Mouse (Mus musculus) adrenal gland, adult (tissue): ENCODE results near the gene Tbc1d10c.

Experiments
- DNase-seq, 2 experiments: peaks; one replicate each; pipeline ENCODE4 v3.0.0; 2022 to 2023; ENCODE audit warnings: low spot score in 1 of 2; ENCODE audit not compliant: inconsistent age in 2 of 2

The Tbc1d10c gene

DNA sequence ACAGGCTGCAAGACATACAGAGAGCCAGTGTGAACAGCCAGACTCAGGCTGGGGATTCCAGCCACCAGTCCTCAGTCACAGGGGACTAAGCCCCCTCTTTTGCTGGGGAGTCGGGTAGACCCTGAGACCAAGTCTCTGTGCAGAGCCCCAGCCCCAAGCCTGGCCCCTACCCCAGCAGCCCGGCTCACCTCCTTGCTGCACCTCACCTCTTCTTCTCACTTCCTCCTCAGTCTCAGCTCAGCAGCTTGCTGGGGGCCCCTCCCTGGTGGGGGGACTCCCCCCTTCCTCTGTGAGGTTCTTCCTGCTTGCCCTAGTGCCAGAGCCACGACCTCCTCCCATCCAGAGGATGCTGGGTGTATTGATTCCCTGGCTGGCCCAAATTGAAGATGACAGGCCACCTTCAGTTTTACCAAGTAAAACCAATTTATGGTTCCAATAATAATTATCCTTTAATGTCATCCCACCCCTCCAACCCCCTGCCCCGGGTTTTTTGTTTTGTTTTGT is at the start of gene Tbc1d10c:
Gene Tbc1d10c, minus strand, starts transcription at position 454 of the 504 bp plus-strand sequence.
- peak; percentile 50 to 56 for DNase-seq

DNA sequence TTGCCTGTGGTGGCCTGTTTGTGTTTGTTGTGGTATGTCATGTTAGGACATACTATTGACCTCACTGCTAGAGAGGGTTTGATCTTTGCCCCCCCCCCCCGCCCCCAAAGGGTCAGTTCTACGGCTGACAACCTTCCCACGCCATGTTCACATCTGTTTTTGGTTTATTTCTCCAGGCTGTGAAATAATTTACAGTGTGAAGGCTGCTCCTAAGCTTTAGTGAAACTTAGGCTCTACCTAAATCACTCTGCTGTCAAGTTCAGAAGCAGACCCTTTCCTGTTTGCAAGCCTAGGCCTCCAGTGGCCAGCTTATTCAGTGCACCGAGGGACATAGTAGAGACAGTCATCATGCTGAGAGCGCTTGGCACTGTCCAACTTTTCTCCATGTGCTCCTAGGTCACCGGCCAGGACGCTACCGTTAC is 49.2 kb upstream of the Tbc1d10c start:
- no peak for DNase-seq

DNA sequence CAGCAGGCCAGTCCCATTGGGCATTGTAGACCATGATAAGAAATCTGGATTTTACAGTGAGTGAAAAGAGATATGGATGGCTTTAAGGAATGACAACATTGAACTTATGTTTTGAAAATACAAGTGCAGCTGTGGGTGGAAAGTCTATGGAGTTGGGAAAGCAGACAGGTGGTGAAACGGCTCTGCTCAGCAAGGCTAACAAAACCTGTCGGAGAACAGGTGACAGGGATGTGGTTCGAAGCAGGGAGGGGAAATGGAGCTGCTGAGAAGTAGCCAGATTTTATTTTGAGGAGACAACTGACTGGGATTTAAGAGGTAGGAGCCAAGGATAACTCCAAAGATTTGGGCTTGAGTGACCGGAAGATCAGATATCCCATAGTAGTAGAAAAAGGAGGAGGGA is 43.5 kb upstream of the Tbc1d10c start:
- no peak for DNase-seq

DNA sequence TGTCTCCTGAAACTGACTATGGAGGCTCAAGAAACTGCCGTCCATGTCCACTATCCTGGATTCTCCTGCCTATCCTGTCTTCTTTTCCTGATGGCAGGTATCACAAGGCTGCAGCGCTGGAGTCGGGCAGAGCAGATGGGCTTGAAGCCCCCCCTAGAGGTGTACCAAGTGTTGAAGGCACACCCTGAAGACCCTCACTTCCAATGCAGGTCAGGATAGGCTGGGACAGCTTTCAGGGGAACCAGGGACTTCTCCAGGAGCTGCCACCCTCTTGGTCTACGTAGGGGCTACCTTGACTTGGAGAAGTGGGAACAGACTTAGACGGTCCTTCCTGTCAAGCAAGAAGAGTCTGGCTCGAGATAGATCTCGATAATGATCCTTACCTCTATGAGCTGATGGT is 41.6 kb upstream of the Tbc1d10c start:
- DNase-seq, result peak in 1 of 2 experiments; percentile 25

DNA sequence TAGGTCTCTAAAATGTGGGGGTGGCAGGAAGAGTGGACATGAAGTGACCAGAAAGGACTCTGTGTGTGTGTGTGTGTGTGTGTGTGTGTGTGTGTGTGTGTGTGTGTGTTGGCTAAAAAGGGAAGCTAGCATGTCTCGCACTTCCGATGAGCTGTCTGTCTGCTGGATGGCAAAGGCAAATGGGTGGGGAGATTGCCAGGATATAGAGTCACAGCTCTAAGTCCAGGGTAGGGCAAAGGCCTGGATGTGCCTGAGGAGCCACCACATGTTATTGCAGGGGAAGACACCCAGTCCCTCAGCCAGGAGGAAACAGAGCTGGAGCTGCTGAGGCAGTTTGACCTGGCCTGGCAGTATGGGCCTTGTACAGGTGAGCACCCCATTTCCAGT is 41.1 kb upstream of the Tbc1d10c start:
- no peak for DNase-seq

DNA sequence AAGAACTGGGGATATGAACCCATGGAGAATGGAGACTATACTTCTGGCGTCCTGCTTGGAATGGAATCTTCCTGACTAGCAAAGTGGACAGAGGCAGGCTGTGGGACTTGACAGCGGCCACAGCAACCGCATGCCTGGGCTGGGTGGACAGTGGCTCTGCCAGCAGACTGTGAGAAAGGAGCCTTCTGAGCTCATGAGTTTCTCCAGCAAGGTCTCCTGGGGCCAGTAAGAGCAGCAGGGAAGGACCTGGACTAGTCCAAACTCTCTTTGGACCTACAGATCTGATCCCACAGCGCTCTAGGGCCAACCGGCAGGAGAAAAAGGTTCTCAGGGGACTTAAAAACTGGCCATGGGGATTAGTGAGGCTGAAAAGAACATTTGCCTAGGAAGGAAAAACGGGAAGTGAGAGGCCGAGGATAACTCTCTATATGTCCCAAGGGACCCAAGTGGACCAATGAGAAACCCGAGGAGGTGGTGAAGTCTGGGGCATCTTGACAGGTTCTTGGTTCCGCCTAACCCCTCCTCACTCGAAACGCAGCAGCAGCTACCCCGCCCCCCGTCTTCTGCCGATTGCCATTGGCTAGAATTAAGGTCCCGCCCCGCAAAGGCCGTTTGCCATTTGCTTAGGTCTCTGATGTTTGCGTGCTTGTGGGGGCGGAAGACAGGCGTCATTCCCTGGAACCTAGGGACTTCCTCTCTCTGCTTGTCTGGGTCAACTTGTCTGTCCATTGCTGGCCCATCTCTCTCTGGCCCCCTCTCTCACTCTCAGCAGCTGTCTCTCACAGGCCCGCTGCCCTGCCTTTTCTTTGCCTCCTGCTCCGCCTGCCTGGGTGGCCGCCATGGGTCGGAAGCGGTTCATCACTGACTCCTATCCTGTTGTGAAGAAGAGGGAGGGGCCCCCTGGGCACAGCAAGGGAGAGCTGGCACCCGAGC is 40.4 kb upstream of the Tbc1d10c start, which contains the start of gene Pold4:
Gene Pold4, plus strand, starts transcription at position 647 of the 933 bp plus-strand sequence.
- DNase-seq, result peak; percentile 98 to 99

DNA sequence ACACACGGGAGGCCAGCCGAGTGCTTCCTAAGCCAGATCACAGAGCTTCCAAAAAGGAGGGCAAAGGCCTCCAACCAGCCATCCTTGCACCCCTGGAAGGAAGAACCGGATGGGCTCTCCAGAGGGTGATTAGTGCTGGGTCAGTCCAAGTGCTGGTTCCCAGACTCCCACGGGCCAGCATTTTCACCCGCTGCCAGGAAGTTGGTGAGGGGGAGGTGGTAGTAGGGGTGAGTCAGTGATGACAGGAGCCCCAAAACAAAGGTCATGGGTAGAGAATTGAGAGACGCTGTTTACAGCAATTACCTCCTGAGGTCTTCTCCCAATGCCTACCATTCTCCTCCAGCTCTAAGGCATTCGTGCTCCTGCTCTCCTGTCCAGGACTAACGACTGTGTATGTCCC is 39.3 kb upstream of the Tbc1d10c start:
- DNase-seq, result peak; percentile 76 to 86

DNA sequence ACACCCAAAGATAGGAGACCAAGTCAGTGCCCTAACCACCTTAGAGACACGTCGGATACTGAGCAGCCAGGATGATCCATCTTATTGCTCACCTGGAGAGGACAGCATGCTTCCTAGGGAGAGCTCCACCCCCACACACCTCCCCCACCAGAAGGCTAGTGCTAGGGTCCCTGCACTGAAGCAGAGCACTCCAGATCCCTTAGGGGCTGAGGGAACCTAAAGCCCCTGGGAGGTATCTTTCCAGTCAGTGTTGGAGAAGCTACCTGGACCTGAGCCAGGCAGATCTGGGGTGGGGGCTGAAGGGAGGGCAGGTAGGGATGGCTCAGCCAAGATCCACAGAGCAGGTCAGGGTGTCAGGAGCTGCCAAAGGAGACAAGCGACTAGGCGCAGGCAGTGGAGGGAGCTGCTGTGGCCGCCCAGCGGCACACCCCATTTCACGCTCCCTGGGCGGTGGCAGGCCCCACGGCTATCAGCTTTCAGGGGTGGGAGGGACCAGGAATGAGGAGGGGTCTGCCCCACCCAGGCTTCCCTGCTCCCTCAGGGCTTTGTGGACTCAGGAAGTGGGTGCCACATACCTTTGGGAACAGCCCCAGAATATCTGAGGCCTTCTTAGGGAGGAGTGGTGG is 38.5 kb upstream of the Tbc1d10c start:
- peak; percentile 36 to 57 for DNase-seq

DNA sequence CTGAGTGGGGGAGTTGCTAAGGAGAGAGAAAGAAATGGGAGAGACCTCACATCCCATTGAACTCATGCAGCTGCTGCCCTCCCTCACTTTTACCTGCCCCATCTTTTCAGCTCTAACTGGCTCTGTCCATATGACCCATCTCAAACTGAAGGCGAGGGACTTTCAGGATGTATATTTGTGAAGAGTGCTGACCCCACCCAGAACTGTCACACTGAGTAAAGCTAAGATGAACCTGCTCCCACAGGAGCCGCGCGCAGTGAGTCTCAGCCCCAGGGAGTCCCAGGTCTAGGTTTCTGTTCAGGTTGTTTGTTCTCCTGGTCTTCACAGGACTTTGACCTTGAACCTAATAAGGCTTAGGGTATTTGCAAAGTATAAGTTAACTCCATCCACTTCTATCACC is 37.8 kb upstream of the Tbc1d10c start:
- DNase-seq, result no peak

DNA sequence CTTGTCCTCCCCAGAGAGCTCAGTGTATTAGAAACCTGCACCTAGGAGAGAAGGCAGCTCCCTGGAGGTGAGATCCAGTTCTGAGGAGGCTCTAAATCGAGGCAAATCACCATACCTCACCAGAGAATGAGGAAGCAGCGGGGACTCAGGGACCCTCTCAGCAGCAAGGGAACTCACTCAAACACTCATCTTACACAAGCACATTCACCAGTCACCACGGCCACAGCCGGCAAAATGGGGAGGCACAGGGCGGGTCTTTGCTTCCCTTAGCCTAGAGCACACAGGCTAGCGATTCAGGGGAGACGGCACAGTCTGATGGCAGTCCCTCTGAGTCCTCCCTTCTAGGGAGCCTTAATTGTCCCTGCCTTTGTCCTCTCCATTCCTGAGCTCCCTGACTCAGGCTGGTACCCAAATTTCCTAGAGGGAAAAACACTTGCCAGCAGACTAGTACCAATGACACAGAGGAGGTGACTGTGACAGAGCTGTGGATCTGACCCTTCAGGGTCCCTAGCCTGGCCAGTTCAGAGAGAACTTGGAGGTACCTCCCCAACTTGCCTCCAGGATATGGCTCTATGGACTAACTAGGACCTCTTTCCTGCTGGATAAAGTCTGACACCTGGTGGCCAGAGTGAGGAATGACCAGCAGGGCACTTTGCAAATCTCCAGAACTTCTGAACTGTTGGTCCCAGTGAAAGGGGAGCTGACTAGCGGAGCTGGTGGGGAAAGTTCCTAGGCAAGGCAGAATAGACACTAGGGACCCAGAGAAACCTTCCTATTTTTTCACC is 37.0 kb upstream of the Tbc1d10c start:
- DNase-seq, result peak; percentile 79 to 94

DNA sequence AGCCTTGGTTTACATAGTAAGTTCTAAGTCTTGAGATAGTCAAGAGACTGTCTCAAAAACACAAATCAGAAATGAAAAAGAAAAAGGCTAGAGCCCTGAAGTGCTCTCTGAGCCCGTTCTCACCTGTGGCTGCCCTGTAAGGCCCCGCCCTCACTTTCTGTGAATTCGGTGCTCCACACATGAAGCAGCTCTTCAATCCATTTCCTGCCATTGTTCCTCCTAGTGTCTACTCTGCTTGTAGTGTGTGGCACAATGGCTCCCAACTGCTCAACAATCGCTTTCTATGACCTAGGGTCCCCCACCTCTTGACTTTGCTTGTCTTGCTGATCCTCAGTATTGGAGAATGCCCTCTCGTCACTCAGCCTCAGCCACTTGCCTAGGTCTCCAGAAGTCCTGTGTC is 36.4 kb upstream of the Tbc1d10c start:
- DNase-seq, result no peak

DNA sequence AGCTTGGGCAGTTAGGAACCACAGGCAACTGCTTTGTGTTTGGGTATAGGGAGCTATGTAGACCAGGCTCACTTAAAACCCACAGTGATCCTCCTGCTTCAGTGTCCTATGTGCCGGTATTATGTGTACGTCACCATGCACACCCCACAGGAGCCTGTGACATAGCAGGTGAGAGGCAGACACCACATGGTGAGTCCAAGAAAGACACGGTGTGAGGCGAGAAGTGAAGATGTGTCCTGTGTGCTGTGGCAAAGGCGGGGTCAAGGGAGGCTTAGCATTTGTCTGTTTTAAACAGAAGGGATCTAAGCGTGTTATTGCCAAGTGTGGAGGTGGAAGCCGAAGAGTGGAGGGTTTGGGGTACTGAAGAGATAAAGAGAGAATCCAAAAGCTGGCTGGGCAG is 35.7 kb upstream of the Tbc1d10c start:
- DNase-seq, result peak in 1 of 2 experiments; percentile 28

DNA sequence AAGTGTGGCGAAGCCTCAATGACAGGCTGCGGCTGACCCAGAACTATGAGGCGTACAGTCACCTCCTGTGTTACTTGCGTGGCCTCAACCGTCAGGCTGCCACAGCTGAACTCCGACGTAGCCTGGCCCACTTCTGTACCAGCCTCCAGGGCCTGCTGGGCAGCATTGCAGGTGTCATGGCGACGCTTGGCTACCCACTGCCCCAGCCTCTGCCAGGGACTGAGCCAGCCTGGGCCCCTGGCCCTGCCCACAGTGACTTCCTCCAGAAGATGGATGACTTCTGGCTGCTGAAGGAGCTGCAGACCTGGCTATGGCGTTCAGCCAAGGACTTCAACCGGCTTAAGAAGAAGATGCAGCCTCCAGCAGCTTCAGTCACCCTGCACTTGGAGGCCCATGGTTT is 31.1 kb upstream of the Tbc1d10c start:
- peak; percentile 58 to 72 for DNase-seq

DNA sequence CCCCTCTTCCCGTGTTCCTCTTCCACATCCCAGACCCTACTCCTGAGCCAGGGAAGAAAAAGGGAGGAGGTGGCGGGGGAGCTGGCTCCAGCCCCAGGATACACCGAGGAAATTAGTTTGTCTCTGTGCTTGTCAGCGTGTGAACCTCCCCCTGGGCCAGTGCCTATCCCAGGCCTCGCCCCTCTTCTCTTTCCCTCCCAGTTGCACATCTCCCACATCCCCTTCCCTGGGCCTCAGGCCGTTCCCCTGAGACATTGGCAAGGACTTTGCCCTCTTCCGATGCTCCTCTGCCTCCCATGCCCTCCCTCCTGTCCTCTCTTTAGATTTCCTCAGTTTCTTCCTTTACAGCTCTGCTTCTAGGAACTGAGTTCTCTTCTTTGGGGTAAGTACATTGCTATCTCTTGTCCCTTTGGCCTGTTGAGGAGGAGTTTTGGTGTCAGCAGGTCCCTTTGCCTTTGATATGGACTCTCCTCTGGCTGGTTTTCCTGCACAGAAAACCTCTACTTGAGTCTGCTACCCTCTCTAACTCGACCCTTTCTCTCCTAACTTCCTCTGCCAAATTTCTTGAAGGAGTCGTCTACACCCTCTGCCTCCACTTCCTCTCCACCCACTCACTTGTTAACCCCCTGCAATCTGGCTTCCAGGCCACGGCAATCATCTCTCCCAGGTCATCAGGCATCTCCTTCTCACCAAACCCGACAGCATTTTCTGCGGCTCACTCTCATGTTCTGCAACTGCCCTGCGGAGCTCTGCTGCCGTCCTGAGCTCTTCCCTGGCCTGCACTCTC is 30.1 kb upstream of the Tbc1d10c start:
- peak in 1 of 2 experiments; percentile 52 for DNase-seq

DNA sequence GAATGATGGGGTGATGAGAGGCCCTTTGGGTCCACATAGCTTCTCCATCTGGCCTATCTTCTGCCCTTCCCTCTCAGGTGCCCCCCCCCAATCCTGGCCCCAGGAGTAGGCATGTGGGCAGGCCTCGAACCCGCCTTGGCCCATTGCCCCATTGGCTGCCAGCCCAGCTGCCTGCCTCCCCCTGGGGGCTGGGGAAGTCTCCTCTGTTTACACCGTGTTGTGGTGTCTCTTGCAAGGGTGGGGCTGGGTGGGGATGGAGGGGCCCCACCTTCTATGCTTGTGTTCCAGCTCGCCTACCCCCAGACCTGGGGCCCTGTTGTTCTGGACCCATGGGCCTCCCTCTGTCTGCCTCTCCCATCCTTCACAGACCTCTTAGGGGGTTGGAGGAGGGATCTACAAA is 29.3 kb upstream of the Tbc1d10c start:
- peak; percentile 27 to 40 for DNase-seq

DNA sequence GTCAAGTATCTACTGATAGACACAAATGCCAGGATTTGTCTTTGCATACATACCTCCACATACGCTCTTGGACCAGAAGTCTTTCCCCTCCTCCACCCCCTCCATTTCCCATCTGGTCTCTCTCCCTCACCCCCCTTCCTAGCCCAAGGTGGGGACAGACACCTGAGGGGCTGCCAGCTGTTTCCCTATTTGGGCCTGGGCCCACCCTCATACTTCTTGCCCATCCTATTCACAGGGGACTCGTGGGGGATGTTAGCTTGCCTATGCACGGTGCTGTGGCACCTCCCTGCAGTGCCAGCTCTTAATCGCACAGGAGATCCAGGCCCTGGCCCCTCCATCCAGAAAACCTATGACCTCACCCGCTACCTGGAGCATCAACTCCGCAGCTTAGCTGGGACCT is 28.9 kb upstream of the Tbc1d10c start:
- DNase-seq, result no peak

DNA sequence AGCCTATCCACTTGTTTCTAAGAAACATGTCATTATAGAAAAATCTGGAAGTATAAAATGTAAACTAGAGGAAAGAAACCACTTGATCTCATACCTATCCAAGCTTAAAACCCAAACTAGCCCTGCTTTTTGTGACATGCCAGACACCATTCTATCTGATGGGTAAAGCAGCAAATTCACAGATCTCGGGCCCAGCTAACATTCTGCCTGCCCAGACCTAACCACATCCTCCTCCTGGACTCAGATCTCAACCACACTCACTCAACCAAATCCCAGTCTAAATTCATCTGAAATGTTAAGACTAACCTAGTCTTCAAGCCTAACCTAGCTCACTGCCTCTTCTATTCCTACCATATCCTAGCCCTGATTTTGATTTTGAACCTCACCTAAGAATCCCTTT is 27.7 kb upstream of the Tbc1d10c start:
- DNase-seq, result no peak

DNA sequence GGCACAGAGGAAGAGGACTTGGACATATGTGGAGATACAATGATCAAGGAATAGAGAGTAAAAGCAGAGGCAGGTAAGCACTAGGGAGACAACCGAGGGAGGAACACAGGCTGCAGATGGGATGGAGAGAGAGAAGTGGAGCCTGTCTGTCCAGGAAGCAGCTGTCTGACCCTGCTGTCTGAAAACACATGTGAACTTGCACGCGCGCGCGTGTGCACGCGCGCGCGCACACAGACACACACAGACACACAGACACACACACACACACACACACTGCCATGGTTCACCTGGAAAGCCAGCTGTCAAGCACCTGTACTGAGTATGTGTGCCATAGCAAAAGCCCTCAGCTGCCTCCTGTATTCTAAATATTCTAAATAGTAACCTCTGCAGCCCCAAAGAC is 27.2 kb upstream of the Tbc1d10c start:
- DNase-seq, result no peak

DNA sequence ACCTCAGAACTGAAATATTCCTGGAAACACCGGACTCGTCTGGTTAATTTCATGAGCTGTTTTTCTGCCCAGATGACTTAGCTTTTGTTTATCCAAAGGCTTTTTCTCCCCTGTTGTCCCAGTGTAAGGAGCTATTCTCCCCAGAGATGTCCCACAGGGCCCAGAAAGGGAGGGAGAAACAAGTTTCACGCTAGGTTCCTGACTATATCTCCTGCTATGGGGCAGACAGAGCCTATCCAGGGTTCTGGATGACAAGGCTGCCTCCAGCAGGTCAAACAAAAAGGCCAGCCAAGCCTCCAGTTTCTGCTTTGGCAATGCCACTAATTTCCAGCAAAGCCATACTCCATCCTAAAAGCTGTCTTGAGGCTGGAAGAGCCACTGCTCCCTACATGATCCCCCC is 26.8 kb upstream of the Tbc1d10c start:
- peak in 1 of 2 experiments; percentile 28 for DNase-seq

DNA sequence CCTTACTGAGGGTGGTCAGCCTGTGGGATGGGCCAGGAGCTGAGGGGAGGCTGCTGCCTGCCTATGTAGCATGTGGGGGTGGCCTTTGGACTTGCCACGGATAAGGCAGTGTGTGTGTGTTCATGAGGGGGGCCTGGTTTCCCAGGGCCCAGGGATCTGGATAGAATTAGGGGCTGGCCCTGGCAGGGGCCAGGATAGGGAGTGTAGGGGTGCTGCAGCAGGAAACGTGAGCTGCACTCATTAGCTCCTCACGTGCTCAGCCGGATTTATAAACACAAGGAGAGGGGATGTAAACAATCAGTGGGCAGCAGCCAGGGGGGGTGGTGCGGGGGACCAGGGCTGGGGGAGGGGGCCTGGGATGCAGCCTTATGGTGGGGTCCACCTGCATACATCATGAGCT is 26.1 kb upstream of the Tbc1d10c start:
- no peak for DNase-seq
